Mouse (Mus musculus) embryonic facial prominence, embryonic 11.5 days (tissue): Measurements from ENCODE around the gene D10Wsu102e. TPM values are rescaled to one million over a fixed set of nuclear protein-coding genes. Genes with fewer than 3 reads are reported as not detected.
"Not testable (repeated sequence)": the region's sequence is repeated elsewhere in the genome, so short reads cannot be mapped to it uniquely, and the experiment has no call there.

ENCODE experiments used
- ATAC-seq: fragments of 200-750 bp; cut with Nextera tagmentation; replicated peaks from 2 replicates; pipeline ENCODE4 v1.8.0; 2017; ENCODE audit warnings: low read depth; ENCODE audit not compliant: insufficient number of reproducible peaks, low FRiP score, low TSS enrichment
- DNase-seq: peaks from one replicate; pipeline ENCODE4 v3.0.0-alpha.2; 2015; ENCODE audit warnings: low spot score
- H3K27ac ChIP-seq: fragments of 300-500 bp; sonication (generic); replicated peaks from 2 replicates; pipeline ENCODE4 v1.5.1; 2014; ENCODE audit warnings: mild to moderate bottlenecking, low read depth, low read length, control low read depth
- H3K27me3 ChIP-seq: fragments of 300-500 bp; sonication (generic); 2 replicates; pipeline ENCODE4 v1.6.1; 2014; ENCODE audit warnings: mild to moderate bottlenecking, low read length, moderate library complexity, mixed read lengths; ENCODE audit not compliant: control insufficient read depth, insufficient read depth
- H3K36me3 ChIP-seq: fragments of 300-500 bp; sonication (generic); replicated peaks from 2 replicates; pipeline ENCODE4 v1.6.1; 2014; ENCODE audit warnings: low read depth, mild to moderate bottlenecking, low read length, moderate library complexity, mixed read lengths; ENCODE audit not compliant: control insufficient read depth, insufficient read depth
- H3K4me1 ChIP-seq: fragments of 300-500 bp; sonication (generic); 2 replicates; pipeline ENCODE4 v1.6.1; 2014; ENCODE audit warnings: low read length, mixed read lengths; ENCODE audit not compliant: control insufficient read depth, insufficient read depth
- H3K4me2 ChIP-seq: fragments of 300-500 bp; sonication (generic); 2 replicates; pipeline ENCODE4 v1.6.1; 2014; ENCODE audit warnings: low read depth, mild to moderate bottlenecking, control low read depth, low read length, moderate library complexity
- H3K4me3 ChIP-seq: fragments of 300-500 bp; sonication (generic); 2 replicates; pipeline ENCODE4 v1.5.1; 2014; ENCODE audit warnings: low read depth, low read length, control low read depth
- H3K9ac ChIP-seq: fragments of 300-500 bp; sonication (generic); replicated peaks from 2 replicates; pipeline ENCODE4 v1.6.1; 2014; ENCODE audit warnings: mild to moderate bottlenecking, control low read depth, low read length
- H3K9me3 ChIP-seq: fragments of 300-500 bp; sonication (generic); replicated peaks from 2 replicates; pipeline ENCODE4 v1.6.1; 2016; ENCODE audit warnings: mild to moderate bottlenecking, low read length, inconsistent platforms, mixed read lengths; ENCODE audit not compliant: control insufficient read depth
- WGBS: fragments of 180-500 bp; shearing (Covaris S2); extraction: QIAGEN DNeasy Blood & Tissue Kit; methylation state at CpG from one replicate; pipeline ENCODE4 v1.1.7; 2014; 5-methylcytosine and 5-hydroxymethylcytosine counted together
- polyA plus RNA-seq: library from polyadenylated mRNA; unstranded; fragments of >200 nt; fragmentation: Nextera tagmentation; extraction: Ambion mirVana; gene quantifications from 2 replicates; pipeline ENCODE4 v1.2.1, GENCODE M21; 2014

The D10Wsu102e gene
- polyA plus RNA-seq, 1 experiment from 2014 or later, result 1.00 TPM

DNA sequence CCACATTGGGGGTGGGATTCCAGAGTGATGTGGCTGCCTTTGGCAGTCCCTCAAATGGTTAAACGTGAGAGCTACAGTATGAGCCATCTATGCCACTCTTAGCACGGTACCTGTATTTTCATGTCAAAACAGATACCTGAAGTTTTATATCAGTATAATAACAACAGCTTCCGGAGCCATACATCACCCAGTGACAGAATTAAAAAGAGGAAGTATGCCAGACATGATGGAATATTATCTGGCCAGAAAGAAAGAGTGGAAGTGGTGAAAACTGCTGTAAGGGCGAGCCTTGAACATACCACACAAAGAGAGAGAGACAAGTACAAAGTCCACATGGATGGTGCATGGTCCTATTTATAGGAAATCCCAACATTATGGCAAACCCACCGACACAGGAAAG lies 151.3 kb downstream of the D10Wsu102e start:
- H3K4me2 ChIP-seq, result no peak overlapping the region
- no peaks in the 10 kb centered on the region for H3K27me3 ChIP-seq
- no peaks in the 10 kb centered on the region for H3K9me3 ChIP-seq
- H3K9ac ChIP-seq, result no peak overlapping the region
- H3K4me1 ChIP-seq, result no peaks in the 10 kb centered on the region
- no peak overlapping the region for H3K4me3 ChIP-seq
- H3K36me3 ChIP-seq, result no peaks in the 10 kb centered on the region
- 82% methylated on average over 5 of the region's 5 CpGs for WGBS
- ATAC-seq, result no peak
- DNase-seq, result no peak
- no peak overlapping the region for H3K27ac ChIP-seq

DNA sequence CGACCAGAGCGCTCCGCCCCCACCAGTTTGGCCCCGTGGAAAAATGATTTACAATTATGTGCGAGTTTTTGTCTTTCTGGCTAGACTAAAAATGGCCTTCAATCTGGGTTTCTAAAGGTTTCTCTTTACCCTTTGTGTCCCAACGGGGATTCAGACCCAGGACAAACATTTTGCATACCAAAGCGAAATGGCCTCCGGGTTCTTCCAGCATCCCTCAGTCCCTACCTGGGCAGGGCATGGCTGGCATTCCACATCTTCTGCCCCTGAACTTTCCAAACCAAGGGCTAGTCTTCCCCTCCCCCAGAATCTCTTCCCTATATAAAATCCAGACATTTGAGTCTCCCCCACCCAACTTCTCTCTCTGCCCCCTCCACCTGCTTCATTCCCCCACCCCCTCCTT lies 153.7 kb downstream of the D10Wsu102e start:
- DNase-seq (no peak), ATAC-seq (no peak)
- no peak overlapping the region for H3K9ac ChIP-seq
- H3K4me1 ChIP-seq, result no peaks in the 10 kb centered on the region
- WGBS, result 86% methylated on average over 8 of the region's 8 CpGs
- no peak overlapping the region for H3K4me3 ChIP-seq
- no peaks in the 10 kb centered on the region for H3K36me3 ChIP-seq
- H3K9me3 ChIP-seq, result no peaks in the 10 kb centered on the region
- H3K4me2 ChIP-seq, result no peak overlapping the region
- no peaks in the 10 kb centered on the region for H3K27me3 ChIP-seq
- H3K27ac ChIP-seq, result no peak overlapping the region

DNA sequence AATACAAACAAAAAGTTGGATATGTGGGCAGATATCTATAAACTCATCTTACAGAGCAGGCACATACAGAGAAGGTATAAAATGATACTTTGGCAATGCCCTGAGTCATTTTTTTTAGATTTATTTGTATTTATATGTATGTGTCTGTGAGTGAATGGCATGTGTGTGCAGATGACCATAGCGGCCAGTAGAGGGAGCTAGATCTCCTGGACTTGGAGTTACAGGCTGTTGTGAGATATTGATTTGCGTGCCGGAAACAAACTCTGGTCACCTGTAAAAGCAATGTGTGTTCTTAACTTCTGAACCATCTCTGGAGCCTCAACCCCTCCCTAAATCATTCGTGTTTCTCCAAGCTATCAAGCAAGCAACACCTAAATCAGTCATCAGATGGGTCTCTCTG lies 161.0 kb downstream of the D10Wsu102e start:
- 77% methylated on average over 4 of the region's 4 CpGs for WGBS
- Histone ChIP-seq H3K9ac (no peak overlapping the region), H3K27me3 (no peaks in the 10 kb centered on the region), H3K4me2 (no peak overlapping the region), H3K36me3 (no peaks in the 10 kb centered on the region), H3K9me3 (no peaks in the 10 kb centered on the region), H3K4me3 (no peak overlapping the region), H3K27ac (no peak overlapping the region), H3K4me1 (no peaks in the 10 kb centered on the region)
- DNase-seq (peak; percentile 7), ATAC-seq (no peak)

DNA sequence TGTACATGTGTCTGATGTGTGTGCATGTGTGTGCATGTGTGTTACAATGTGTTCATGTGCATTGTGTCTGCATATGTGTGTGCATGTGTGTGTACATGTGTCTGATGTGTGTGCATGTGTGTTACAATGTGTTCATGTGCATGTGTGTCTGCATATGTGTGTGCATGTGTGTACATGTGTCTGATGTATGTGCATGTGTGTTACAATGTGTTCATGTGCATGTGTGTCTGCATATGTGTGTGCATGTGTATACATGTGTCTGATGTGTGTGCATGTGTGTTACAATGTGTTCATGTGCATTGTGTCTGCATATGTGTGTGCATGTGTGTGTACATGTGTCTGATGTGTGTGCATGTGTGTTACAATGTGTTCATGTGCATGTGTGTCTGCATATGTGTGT lies 164.2 kb downstream of the D10Wsu102e start:
- H3K9ac ChIP-seq, H3K4me1 ChIP-seq, ATAC-seq, H3K9me3 ChIP-seq, DNase-seq, H3K27me3 ChIP-seq, H3K4me3 ChIP-seq, H3K4me2 ChIP-seq, H3K36me3 ChIP-seq, H3K27ac ChIP-seq: not testable (repeated sequence)

DNA sequence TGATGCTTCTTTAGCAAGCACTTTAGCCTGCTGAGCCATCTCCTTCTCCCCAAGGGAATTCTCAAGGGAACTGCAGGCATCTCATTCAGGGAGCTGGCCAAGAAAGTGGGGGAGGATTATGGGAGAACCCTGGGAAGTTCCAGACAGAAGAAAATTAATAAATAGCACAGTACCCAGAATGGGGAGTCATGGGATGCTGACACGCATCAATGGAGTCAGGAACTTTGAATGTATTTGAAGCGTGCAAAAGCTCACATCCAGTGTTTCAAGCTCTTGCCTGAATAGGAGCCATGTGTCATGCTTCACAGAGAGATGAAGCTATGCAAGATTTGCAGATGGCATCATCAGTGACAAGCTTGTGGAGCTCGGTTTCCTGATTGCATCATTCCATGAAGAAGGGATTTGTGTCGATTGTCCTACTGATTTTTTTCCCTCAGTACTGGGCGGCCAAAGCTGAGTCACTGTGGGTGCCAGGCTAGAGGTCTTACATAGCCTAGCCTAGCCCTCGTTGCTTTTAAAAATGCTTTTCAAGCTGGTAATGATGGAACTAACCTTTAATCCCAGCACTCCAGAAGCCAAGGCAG lies 170.5 kb downstream of the D10Wsu102e start:
- ATAC-seq (no peak), DNase-seq (no peak)
- Histone ChIP-seq H3K27ac (no peak overlapping the region), H3K4me2 (no peak overlapping the region), H3K4me3 (no peak overlapping the region), H3K4me1 (no peaks in the 10 kb centered on the region), H3K36me3 (no peaks in the 10 kb centered on the region), H3K9me3 (no peaks in the 10 kb centered on the region), H3K27me3 (no peaks in the 10 kb centered on the region), H3K9ac (no peak overlapping the region)
- 89% methylated on average over 6 of the region's 6 CpGs for WGBS

DNA sequence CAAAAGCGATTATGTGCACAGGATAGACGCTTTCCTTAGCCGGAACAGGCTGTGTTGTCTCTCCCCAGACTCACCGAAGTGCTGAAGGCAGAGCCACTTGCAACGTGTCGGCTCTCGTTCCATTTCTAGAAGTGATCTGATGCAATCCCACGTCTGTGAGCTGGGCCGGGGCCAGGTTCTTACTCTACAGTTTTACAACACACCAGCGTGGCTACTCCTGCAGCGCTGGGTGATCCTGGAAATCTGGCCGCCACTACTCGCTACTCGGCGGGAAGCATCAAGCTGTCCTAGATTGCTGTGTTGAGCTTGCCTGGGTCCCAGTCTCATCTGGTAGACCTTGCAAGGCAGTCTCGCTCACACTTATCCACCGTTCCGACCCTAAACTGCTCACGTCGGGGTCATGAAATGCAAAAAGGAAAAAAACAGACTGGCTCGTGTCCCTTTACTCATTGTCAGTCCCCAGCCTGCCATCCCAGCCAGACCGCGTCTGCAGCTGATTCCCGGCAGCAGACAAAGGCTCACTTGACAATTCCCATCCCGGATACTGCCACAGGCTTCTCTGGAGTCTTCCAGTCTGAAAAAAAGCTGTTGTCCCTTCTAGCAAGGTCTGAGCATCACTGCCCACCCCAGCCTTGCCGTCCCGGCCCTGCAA lies 173.4 kb downstream of the D10Wsu102e start:
- H3K9me3 ChIP-seq, result no peaks in the 10 kb centered on the region
- H3K4me3 ChIP-seq, result peak overlapping the region; percentile 50
- no peak overlapping the region for H3K27ac ChIP-seq
- WGBS, result 4% methylated on average over 27 of the region's 27 CpGs
- H3K4me1 ChIP-seq, result no peaks in the 10 kb centered on the region
- peak overlapping the region; percentile 60 for H3K9ac ChIP-seq
- H3K4me2 ChIP-seq, result peak overlapping the region; percentile 96
- H3K36me3 ChIP-seq, result no peaks in the 10 kb centered on the region
- H3K27me3 ChIP-seq, result no peaks in the 10 kb centered on the region
- peak; percentile 35 for DNase-seq
- peak; percentile 57 for ATAC-seq

DNA sequence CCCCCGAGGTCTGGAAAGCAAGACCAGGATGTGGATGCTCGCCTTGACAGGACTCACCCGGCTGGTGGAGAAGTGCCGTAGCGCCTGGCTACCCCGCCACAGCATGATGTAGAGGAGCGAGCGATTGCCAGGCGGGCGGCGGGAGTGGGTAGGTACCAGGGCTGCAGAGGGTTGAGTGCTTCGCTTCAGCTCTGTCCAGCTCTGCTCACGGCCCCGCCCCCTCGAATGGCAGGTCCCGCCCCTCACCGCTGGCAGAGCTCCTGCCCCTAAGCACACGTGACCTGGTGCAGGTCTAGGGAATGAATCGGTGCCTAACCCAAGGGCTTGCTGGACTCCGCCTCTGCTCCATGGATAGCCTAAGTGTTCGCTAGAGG lies 173.9 kb downstream of the D10Wsu102e start, which contains the start of gene Aldh1l2:
Aldh1l2 (minus strand) TSS at position 231 of the 374 bp plus-strand sequence.
- peak; percentile 88 for DNase-seq
- Histone ChIP-seq H3K9me3 (no peaks in the 10 kb centered on the region), H3K9ac (peak within 1 kb of the TSS; percentile 60), H3K36me3 (no peaks in the 10 kb centered on the region), H3K4me3 (peak within 1 kb of the TSS; percentile 50), H3K4me1 (no peaks in the 10 kb centered on the region), H3K4me2 (peak within 1 kb of the TSS; percentile 96), H3K27me3 (no peaks in the 10 kb centered on the region), H3K27ac (no peak within 1 kb of the TSS)
- under 1% methylated on average over 20 of the region's 21 CpGs for WGBS
- ATAC-seq, result peak; percentile 94

DNA sequence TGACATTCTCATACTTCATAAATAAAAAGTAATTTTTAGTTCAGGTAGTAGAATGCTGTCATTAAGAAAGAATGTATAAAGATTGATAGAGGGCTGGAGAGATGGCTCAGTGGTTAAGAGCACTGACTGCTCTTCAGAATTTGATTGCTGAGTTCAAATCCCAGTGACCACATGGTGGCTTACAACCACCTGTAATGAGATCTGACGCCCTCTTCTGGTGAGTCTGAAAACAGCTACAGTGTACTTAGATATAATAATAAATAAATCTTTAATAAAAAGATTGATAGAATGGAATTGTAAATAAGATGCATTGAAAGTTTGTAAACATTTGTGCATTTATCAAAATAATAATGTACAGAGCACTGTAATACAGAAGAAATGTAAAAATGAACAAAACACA lies 176.4 kb downstream of the D10Wsu102e start:
- Histone ChIP-seq H3K36me3 (no peaks in the 10 kb centered on the region), H3K4me2 (no peak overlapping the region), H3K9ac (no peak overlapping the region), H3K27ac (no peak overlapping the region), H3K4me3 (no peak overlapping the region), H3K9me3 (no peaks in the 10 kb centered on the region), H3K4me1 (no peaks in the 10 kb centered on the region), H3K27me3 (no peaks in the 10 kb centered on the region)
- ATAC-seq, result no peak
- WGBS, result 9% methylated on average over 1 of the region's 1 CpGs
- no peak for DNase-seq
